Mouse (Mus musculus) 416B (cell line): ENCODE results near the gene Ppp1r17.

Source experiments
- DNase-seq: peaks from one replicate; pipeline ENCODE4 v3.0.0; 2011; ENCODE audit warnings: low read depth

Gene Ppp1r17

GRCm38 (mm10) chr6:56017291-56017994 is at the start of gene Ppp1r17:
Gene Ppp1r17, plus strand, starts transcription at chr6:56017497.
- no peak for DNase-seq

GRCm38 (mm10) chr6:55972998-55973397 is 44.3 kb upstream of the Ppp1r17 start:
- DNase-seq, result peak; percentile 64

- DNase-seq, result no peak
Observed at GRCm38 (mm10) chr6:55979766-55980165, 37.5 kb upstream of the Ppp1r17 start.

- no peak for DNase-seq
Observed at GRCm38 (mm10) chr6:56008711-56009110, 8.6 kb upstream of the Ppp1r17 start.

GRCm38 (mm10) chr6:56012384-56012783 is 4.9 kb upstream of the Ppp1r17 start:
- DNase-seq, result no peak

GRCm38 (mm10) chr6:56019632-56020031 is 2.3 kb downstream of the Ppp1r17 start:
- no peak for DNase-seq

GRCm38 (mm10) chr6:56025533-56025932 is 8.2 kb downstream of the Ppp1r17 start:
- DNase-seq, result peak; percentile 17

- DNase-seq, result no peak
Observed at GRCm38 (mm10) chr6:56027318-56027717, 10.0 kb downstream of the Ppp1r17 start.

GRCm38 (mm10) chr6:56027966-56028365 is 10.7 kb downstream of the Ppp1r17 start:
- no peak for DNase-seq

GRCm38 (mm10) chr6:56029986-56030385 is 12.7 kb downstream of the Ppp1r17 start:
- DNase-seq, result no peak

- DNase-seq, result no peak
Observed at GRCm38 (mm10) chr6:56032231-56032630, 14.9 kb downstream of the Ppp1r17 start.

GRCm38 (mm10) chr6:56035054-56035453 is 17.8 kb downstream of the Ppp1r17 start:
- no peak for DNase-seq

- DNase-seq, result no peak
Observed at GRCm38 (mm10) chr6:56039476-56040055, 22.3 kb downstream of the Ppp1r17 start.

- no peak for DNase-seq
Observed at GRCm38 (mm10) chr6:56044270-56044669, 27.0 kb downstream of the Ppp1r17 start.

GRCm38 (mm10) chr6:56044716-56045115 is 27.4 kb downstream of the Ppp1r17 start:
- no peak for DNase-seq

- no peak for DNase-seq
Observed at GRCm38 (mm10) chr6:56048580-56048979, 31.3 kb downstream of the Ppp1r17 start.

- DNase-seq, result peak; percentile 41
Observed at GRCm38 (mm10) chr6:56049104-56049503, 31.8 kb downstream of the Ppp1r17 start.

GRCm38 (mm10) chr6:56063736-56064135 is 46.4 kb downstream of the Ppp1r17 start:
- no peak for DNase-seq

GRCm38 (mm10) chr6:56066632-56067282 is 49.5 kb downstream of the Ppp1r17 start:
- DNase-seq, result peak; percentile 61

GRCm38 (mm10) chr6:56068516-56068915 is 51.2 kb downstream of the Ppp1r17 start:
- no peak for DNase-seq

GRCm38 (mm10) chr6:56076378-56076805 is 59.1 kb downstream of the Ppp1r17 start:
- DNase-seq, result no peak
